Mouse (Mus musculus): ENCODE data around the gene Tmtc2.
A peak's percentile ranks its signal among the peaks of the same experiment; 100 is the strongest.

The Tmtc2 gene

DNA sequence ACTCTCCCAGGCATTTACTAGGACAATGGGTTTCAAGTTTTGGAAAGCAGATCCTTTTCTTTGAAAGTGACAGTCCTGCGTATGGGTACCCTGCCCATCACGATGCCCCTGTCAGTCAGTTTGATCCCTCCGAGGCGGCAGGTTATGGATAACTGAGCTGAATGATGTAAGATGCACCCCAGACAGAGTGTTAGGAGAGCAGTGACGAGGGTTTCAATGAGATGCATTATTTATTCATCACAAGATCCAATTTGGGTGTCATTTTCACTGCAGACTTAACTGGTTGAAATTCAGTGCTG is 171.8 kb downstream of the Tmtc2 start:
- no peak for DNase-seq

GRCm38 (mm10) chr10:105401754-105402480 is 172.3 kb downstream of the Tmtc2 start:
- no peak for DNase-seq

DNA sequence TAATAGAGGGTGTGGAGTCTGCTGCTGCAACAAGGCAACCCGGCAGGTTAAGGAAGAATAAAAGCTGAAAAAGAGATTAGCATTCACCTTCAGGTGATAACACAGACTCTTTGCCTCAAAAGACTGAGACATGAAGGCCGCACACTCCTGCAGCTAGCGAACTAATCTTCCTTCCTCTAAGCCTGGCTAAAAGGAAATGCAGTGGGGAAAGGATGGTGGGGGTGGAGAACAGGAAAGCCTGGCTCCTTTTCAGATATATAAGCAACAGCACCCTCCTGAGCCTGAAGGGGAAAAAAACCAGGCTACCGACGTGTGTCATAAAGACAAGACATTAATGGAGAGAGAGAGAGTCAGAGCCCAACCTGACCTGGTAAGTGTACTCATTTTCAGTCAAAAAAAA is 174.9 kb downstream of the Tmtc2 start:
- DNase-seq, result no peak

GRCm38 (mm10) chr10:105384065-105384464 is 190.2 kb downstream of the Tmtc2 start:
- no peak for DNase-seq

DNA sequence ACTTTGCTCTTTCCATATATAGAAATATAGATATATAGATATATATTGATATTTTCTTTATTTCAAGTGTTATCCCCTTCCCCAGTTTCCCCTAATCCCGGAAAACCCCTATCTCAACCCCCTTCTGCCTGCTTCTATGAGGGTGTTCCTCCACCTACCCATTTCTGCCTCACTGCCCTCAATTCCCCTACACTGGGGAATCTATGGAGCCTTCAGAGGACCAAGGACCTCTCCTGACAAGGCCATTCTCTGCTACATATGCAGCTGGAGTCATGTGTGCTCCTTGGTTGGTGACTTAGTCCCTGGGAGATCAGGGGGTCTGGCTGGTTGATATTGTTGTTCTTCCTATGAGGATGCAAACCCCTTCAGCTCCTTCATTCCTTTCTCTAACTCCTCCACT is 192.5 kb downstream of the Tmtc2 start:
- DNase-seq, result no peak

- DNase-seq, result no peak
Measured at GRCm38 (mm10) chr10:105381202-105381601, 193.0 kb downstream of the Tmtc2 start.

DNA sequence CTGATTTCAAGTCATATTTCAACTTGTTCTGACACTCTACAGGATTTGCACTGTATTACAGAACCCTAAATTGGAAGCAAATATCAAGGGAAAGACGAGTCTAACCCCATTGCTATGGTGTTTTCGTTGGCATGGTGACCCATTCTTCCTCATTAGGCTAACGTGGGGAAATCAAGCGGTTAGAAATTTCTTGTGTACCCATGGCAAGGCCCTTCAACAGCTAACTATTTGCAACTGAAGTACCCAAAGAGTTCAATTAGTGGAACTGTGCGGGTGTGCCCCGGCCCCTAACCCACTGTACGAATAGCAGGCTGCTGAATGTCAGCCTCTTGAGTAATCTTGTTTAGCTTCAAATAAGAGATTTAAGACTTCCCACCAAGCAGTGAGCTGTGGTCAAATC is 193.7 kb downstream of the Tmtc2 start:
- DNase-seq, result no peak

DNA sequence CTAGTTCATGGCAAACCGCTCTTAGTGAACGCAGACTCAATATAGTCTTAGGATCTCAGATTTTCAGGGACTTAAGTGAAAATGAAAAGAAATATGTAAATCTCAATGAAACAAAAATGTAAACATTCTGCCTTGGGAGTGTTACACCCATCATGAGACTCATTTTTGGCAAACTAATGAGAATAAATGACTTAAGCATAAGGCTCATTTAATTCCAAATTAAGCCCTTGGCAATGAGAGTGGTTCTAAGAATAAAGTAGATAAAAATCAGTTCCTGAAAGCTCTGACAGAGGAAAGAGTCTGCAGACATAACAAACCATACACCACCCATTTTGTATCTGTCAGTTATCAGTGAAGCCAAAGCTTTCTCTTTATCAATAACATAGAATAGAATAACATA is 196.5 kb downstream of the Tmtc2 start:
- DNase-seq, result no peak

DNA sequence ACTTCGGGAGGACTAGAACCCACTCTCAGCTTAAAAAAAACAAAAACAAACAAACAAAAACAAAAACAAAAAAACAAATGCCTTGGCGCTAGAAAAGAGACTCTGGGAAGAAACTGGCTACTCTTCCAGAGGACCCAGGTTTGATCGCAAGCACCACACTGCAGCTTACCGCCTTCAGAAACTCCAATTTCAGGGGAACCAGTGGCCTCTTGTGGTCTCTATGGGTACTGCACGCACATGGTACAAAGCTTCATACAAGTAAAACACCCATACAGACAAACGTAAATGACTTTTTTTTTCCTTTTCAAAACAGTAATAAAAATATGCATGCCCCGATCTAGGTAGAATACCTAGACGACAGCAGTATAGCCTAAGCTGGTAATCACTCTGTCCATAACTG is 201.0 kb downstream of the Tmtc2 start:
- peak; percentile 16 to 34 for DNase-seq

- DNase-seq, result no peak
Measured at GRCm38 (mm10) chr10:105368242-105368641, 206.0 kb downstream of the Tmtc2 start.

- DNase-seq, result no peak
Measured at GRCm38 (mm10) chr10:105364480-105364879, 209.8 kb downstream of the Tmtc2 start.

GRCm38 (mm10) chr10:105350301-105350700 is 223.9 kb downstream of the Tmtc2 start:
- DNase-seq, result no peak

DNA sequence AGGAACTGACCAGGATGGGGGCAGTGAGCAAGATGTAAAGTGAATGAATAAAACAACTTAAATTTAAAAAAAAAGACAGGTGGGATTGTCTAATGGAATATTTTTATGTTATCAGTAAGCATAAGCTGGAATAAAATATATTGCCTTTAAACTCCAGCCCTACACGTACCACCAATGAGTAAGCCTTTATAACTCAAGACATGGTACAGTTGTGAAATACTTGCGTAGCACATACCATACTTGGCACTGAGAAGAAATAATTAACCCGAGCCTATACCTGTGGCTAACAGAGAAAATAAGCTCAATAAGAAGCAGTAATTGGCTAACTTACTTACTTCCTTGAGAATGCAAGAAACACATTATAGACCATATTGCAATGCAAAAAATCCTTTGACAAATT is 228.3 kb downstream of the Tmtc2 start:
- DNase-seq, result no peak

DNA sequence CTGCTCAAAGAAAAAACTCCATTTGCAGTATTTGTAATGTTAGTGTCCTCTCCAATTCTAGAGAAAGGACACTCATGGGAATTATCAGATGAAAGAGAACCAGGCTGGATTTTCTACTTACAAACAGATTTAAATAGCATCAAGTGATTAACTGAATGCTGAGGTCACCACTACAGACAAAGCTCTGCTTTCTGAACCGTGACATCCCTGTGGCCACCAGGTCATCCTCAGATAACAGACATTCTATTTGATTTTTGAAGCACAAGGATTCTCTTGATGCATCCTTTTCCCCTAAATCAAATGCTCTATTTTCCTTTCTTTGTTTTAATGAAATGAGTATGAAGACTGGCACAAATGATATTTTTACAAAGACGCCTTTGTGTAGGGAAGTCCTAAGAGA is 241.4 kb downstream of the Tmtc2 start:
- DNase-seq, result no peak

DNA sequence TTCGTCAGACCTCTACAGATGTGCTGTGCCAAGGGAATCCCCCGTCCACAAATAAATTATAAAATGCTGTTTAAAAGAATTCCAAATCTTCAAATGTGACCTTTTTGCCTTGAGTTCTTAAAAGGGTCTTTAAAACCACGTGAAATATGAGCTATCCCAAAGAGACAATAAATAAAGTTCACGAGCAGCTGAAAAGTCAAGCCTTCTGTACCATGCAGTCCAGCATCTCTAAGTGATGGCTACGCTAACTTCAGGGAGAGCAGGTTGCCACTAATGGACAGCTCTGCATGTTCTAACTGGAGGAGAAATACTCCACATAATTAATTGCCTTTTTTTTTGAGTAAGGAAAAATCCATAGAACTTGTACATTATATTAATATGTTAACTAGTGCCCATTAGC is 243.9 kb downstream of the Tmtc2 start:
- no peak for DNase-seq

GRCm38 (mm10) chr10:105323646-105324192 is 250.5 kb downstream of the Tmtc2 start:
- no peak for DNase-seq

- DNase-seq, result no peak
Measured at GRCm38 (mm10) chr10:105319299-105320057, 254.8 kb downstream of the Tmtc2 start.

GRCm38 (mm10) chr10:105318869-105319268 is 255.4 kb downstream of the Tmtc2 start:
- DNase-seq, result no peak

DNA sequence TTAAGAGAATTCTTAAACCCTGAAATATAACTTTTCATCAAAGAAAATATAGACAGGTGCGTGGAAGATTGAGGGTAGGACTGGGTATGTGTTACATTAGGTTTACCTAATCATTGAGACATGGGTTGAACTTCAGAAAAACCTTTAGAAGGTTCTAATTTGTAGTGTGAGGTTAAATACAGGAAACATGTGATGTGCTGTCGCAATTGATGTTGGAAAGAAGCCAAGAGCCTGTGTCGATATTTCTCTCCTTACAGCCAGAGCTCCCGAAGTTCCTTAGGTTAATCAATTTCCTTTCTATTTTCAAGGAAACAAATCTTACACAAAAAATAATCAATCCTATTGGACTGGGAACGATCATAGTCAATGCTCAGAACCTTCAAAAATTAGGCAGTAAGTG is 261.3 kb downstream of the Tmtc2 start:
- no peak for DNase-seq

DNA sequence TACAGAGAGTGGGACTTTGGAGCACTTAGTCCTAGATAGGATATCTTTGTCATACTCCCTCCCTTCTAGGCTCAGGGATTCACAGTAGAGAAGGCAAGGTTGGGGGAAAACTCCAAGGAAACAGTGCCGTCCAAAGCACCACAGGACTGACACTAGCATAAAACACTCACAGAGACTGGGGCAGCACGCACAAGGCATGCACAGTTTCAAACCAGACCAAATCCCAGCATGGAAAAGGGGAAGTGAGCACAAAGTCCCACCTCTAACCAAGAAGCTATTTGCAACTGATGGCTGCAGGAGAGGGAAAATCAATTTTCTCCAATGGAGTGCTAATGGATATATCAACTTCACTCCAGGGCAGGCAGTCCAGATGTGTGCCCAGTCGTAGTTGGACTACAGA is 276.7 kb downstream of the Tmtc2 start:
- DNase-seq, result no peak

DNA sequence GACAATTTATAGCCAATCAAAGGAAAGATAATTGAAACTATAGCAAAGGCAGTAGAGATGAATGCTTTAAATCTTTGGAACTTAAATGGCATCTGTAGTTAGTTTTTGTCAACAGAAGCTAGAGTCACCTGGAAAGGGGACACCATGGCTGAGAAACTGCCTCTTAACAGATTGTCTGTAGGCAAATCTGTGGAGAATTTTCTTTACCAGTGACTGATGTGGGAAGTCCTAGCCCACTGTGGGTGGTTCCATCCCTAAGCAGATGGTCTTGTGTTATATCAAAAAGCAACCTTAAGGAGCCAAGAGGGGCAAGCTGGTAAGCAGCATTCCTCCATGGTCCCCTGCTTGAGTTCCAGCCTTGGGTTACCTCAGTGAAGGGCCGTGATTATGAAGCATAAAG is 281.3 kb downstream of the Tmtc2 start:
- DNase-seq, result no peak

DNA sequence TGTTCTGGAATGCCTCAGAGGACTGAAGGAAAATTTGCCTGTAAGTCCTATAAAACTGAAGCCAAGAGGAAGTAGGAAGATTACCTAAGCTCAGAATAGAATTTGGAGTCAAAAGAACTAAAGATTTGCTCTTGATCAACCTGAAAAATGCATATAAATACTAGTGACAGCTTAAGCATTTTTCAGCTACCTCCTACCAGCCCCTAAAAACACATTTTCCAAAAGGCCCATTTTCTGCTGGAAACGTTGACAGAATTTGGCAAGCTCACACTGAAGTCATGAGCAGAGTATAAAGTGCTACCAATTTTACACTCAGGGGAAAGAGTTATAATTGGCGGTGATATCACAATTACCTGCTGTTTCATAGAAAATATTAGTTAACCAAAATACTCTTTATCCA is 285.8 kb downstream of the Tmtc2 start:
- DNase-seq, result no peak

GRCm38 (mm10) chr10:105287575-105287974 is 286.7 kb downstream of the Tmtc2 start:
- DNase-seq, result no peak

DNA sequence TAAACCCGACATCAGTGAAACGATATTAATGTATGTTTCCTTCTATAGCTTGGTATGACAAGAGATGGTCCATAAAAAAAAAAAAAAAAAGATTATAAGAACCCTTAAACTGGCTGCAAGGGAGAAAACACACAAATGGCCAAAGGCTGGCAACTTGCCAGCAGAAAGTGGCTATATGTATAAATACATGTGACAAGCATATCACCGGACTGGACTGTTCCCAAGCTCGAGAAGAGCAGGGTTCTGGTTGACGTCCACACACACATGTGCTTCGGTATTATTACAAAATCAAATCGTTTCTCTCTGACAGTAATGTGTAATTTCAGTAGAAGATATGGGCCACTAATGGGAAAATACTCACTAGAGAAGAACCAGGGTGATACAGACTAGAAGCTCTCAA is 287.2 kb downstream of the Tmtc2 start:
- peak in 1 of 2 experiments; percentile 5 for DNase-seq

Measured in kidney, postnatal 25 days (tissue).